Mouse (Mus musculus): ENCODE results near the gene Uprt. TPM values are rescaled to one million over a fixed set of nuclear protein-coding genes. Genes with fewer than 3 reads are reported as not detected.

Gene Uprt
- total and polyA plus RNA-seq, 2 experiments: 0.99 to 2.5 TPM

- no peak for DNase-seq (ENCODE audit: extremely low read depth, low read depth, low spot score)
- 90% methylated on average over 4 of the region's 4 CpGs for WGBS
- Histone ChIP-seq H3K9ac (ENCODE audit: low read depth, low read length) (no peak overlapping the region), H3K4me3 (ENCODE audit: insufficient read depth, low read depth, low read length) (no peak overlapping the region), H3K79me2 (ENCODE audit: control insufficient read depth, insufficient read depth, low read length) (no peaks in the 10 kb centered on the region), H3K27ac (replicated peaks; ENCODE audit: insufficient read depth, low read depth, low read length) (no peak overlapping the region), H3K27me3 (ENCODE audit: control insufficient read depth, insufficient read depth, low read length) (no peaks in the 10 kb centered on the region), H3K4me1 (ENCODE audit: control insufficient read depth, insufficient read depth, low read length) (no peaks in the 10 kb centered on the region), H3K36me3 (ENCODE audit: control insufficient read depth, insufficient read depth, low read length) (no peaks in the 10 kb centered on the region)
- no peak for TF ChIP-seq CTCF (IDR thresholded peaks at IDR 0.05; ENCODE audit: low read depth, low read length)
- TF ChIP-seq POLR2A (IDR thresholded peaks at IDR 0.05; ENCODE audit: extremely low read depth, insufficient read depth, low read length): no peak
Measured at GRCm38 (mm10) chrX:104542635-104543034, 60.0 kb downstream of the Uprt start.

- Histone ChIP-seq H3K4me1 (ENCODE audit: control insufficient read depth, insufficient read depth, low read length) (no peaks in the 10 kb centered on the region), H3K4me3 (ENCODE audit: insufficient read depth, low read depth, low read length) (no peak overlapping the region), H3K27me3 (ENCODE audit: control insufficient read depth, insufficient read depth, low read length) (no peaks in the 10 kb centered on the region), H3K79me2 (ENCODE audit: control insufficient read depth, insufficient read depth, low read length) (no peaks in the 10 kb centered on the region), H3K27ac (replicated peaks; ENCODE audit: insufficient read depth, low read depth, low read length) (no peak overlapping the region), H3K9ac (ENCODE audit: low read depth, low read length) (no peak overlapping the region), H3K36me3 (ENCODE audit: control insufficient read depth, insufficient read depth, low read length) (no peaks in the 10 kb centered on the region)
- 81% methylated on average over 4 of the region's 4 CpGs for WGBS
- DNase-seq (ENCODE audit: extremely low read depth, low read depth, low spot score): no peak
- no peak for TF ChIP-seq CTCF (IDR thresholded peaks at IDR 0.05; ENCODE audit: low read depth, low read length)
- no peak for TF ChIP-seq POLR2A (IDR thresholded peaks at IDR 0.05; ENCODE audit: extremely low read depth, insufficient read depth, low read length)
Measured at GRCm38 (mm10) chrX:104543919-104544595, 61.4 kb downstream of the Uprt start.

- H3K27me3 ChIP-seq (ENCODE audit: control insufficient read depth, insufficient read depth, low read length): no peaks in the 10 kb centered on the region
- H3K79me2 ChIP-seq (ENCODE audit: control insufficient read depth, insufficient read depth, low read length): no peaks in the 10 kb centered on the region
- H3K36me3 ChIP-seq (ENCODE audit: control insufficient read depth, insufficient read depth, low read length): no peaks in the 10 kb centered on the region
- DNase-seq (ENCODE audit: extremely low read depth, low read depth, low spot score): no peak
- no peak for TF ChIP-seq CTCF (IDR thresholded peaks at IDR 0.05; ENCODE audit: low read depth, low read length)
- no peak for TF ChIP-seq POLR2A (IDR thresholded peaks at IDR 0.05; ENCODE audit: extremely low read depth, insufficient read depth, low read length)
- H3K4me1 ChIP-seq (ENCODE audit: control insufficient read depth, insufficient read depth, low read length): no peaks in the 10 kb centered on the region
- no peak overlapping the region for H3K27ac ChIP-seq (replicated peaks; ENCODE audit: insufficient read depth, low read depth, low read length)
- H3K4me3 ChIP-seq (ENCODE audit: insufficient read depth, low read depth, low read length): no peak overlapping the region
- no peak overlapping the region for H3K9ac ChIP-seq (ENCODE audit: low read depth, low read length)
- whole genome bisulfite sequencing: 96% methylated on average over 1 of the region's 1 CpGs
Measured at GRCm38 (mm10) chrX:104545283-104545682, 62.7 kb downstream of the Uprt start.

Other genes with a start within 250 kb of the Uprt start
- gene Abcb7, start 69.0 kb upstream of the Uprt start, total RNA-seq (2014; rRNA removed): 31.6 and 37.6 TPM in 2 replicates
- gene Abcb7, start 69.0 kb upstream of the Uprt start, polyA plus RNA-seq (2012; rRNA removed): 4.5 and 5.8 TPM in 2 replicates
- gene Zdhhc15, start 188.2 kb downstream of the Uprt start, total RNA-seq (2014; rRNA removed): 0.09 and 0.13 TPM in 2 replicates
- 0.01 and 0.02 TPM in 2 replicates for gene Zdhhc15, start 188.2 kb downstream of the Uprt start, polyA plus RNA-seq (2012; rRNA removed)

Data from liver, adult 2 months (tissue).